Comparison of ENCODE assay signal across 8 mouse cellular contexts in genomic region chr4:95053041-95053790, GRCm38 (mm10). TPM values are rescaled to one million over a fixed set of nuclear protein-coding genes. Genes with fewer than 3 reads are reported as not detected.
DNase-seq lines count a peak whose midpoint lies in the region; ATAC-seq lines count a peak whose summit lies in the region.

No protein-coding gene starts in this region.

- peaks cover 48% of the 10 kb centered on the region for H3K4me1 ChIP-seq in megakaryocyte, embryonic 14.5 days

- H3K9me3 ChIP-seq in megakaryocyte, embryonic 14.5 days: no peaks in the 10 kb centered on the region

- intact Hi-C loops in gastrocnemius, postnatal 14 days (cut with DNase I; ENCODE audit: low total_unique reads): loop anchor here (5.0 to 10.0 kb wide), 3 partner anchors 114 to 819 kb away; no protein-coding TSS in a partner anchor

- ATAC-seq in inflammation-experienced regulatory T-cells, adult 6 months: peak; percentile 52

- peak overlapping the region; percentile 99 for H3K4me3 ChIP-seq in megakaryocyte, embryonic 14.5 days (replicated peaks)

- H3K27me3 ChIP-seq in megakaryocyte, embryonic 14.5 days (replicated peaks): no peaks in the 10 kb centered on the region

- H3K36me3 ChIP-seq in megakaryocyte, embryonic 14.5 days (replicated peaks; ENCODE audit: low read length): peaks cover 5% of the 10 kb centered on the region

- peak; percentile 82 to 85 for DNase-seq in adrenal gland, adult 18-20 months (ENCODE audit: low spot score in 2 of 2)
- peak; percentile 97 for DNase-seq in embryo, embryonic 10.5 days (ENCODE audit: low spot score)
- DNase-seq in gastrocnemius, postnatal 14 days: peak; percentile 89
- peak; percentile 89 to 98 for DNase-seq in left cerebral cortex, adult 9 months (ENCODE audit: low spot score in 2 of 2)
- DNase-seq in right cerebral cortex, adult 2 months (ENCODE audit: low spot score in 2 of 2): peak; percentile 94 to 98
- DNase-seq in urinary bladder, postnatal 10 days (ENCODE audit: low spot score): peak; percentile 75

RNA-seq across cellular contexts. Expression of gene Jun, which starts 1.2 kb away (rescaled TPM):
- total RNA-seq in adrenal gland, adult 18-20 months (2021): 100 to 1,000 TPM; 160 to 307 TPM
- 10 to 100 TPM; 37.6 to 54.8 TPM for total RNA-seq in gastrocnemius, postnatal 14 days (2021)
- polyA plus RNA-seq in inflammation-experienced regulatory T-cells, adult 6 months (2017; shearing (Covaris generic)): 10 to 100 TPM in 2 of 3 experiments, 1 to 10 TPM in 1; 7.3 to 33.5 (median 20.9) TPM
- 157 and 392 TPM in 2 replicates for polyA plus RNA-seq in megakaryocyte, embryonic 14.5 days (2012; ENCODE audit: insufficient read depth, low replicate concordance)

Comparison
In these comparisons a context has a peak if more than half of its experiments do, and no peak if none do; other contexts are left out.
1. Peak in every context shown above with its lines: DNase-seq, ATAC-seq and H3K4me3 ChIP-seq.